Mouse (Mus musculus) liver, embryonic 15.5 days (tissue): ENCODE measurements at regions not wholly inside any gene's neighbourhood (a gene's known extent, or its start where the extent isn't known, plus 50 kb on each side); places are given as distances from the start of the nearest gene placed in this dataset.

Experiments
- ATAC-seq: fragments of 200-750 bp; cut with Nextera tagmentation; 2 replicates; pipeline ENCODE4 v1.8.0; 2017; ENCODE audit warnings: moderate number of reproducible peaks, mild to moderate bottlenecking, moderate library complexity; ENCODE audit not compliant: insufficient read depth
- H3K27ac ChIP-seq: fragments of 300-500 bp; sonication (generic); replicated peaks from 2 replicates; pipeline ENCODE4 v1.5.1; 2015; ENCODE audit warnings: mild to moderate bottlenecking, inconsistent platforms
- H3K27me3 ChIP-seq: fragments of 300-500 bp; sonication (generic); 2 replicates; pipeline ENCODE4 v1.6.1; 2015; ENCODE audit warnings: mild to moderate bottlenecking, inconsistent platforms
- H3K36me3 ChIP-seq: fragments of 300-500 bp; sonication (generic); replicated peaks from 2 replicates; pipeline ENCODE4 v1.6.1; 2015; ENCODE audit warnings: moderate library complexity, mild to moderate bottlenecking, inconsistent platforms
- H3K4me1 ChIP-seq: fragments of 300-500 bp; sonication (generic); replicated peaks from 2 replicates; pipeline ENCODE4 v1.6.1; 2015; ENCODE audit warnings: inconsistent platforms
- H3K4me2 ChIP-seq: fragments of 300-500 bp; sonication (generic); 2 replicates; pipeline ENCODE4 v1.6.1; 2015; ENCODE audit warnings: moderate library complexity, mild to moderate bottlenecking, inconsistent platforms
- H3K4me3 ChIP-seq: fragments of 300-500 bp; sonication (generic); replicated peaks from 2 replicates; pipeline ENCODE4 v1.5.1; 2015; ENCODE audit warnings: mild to moderate bottlenecking, inconsistent platforms
- H3K9ac ChIP-seq: fragments of 300-500 bp; sonication (generic); 2 replicates; pipeline ENCODE4 v1.6.1; 2015; ENCODE audit warnings: moderate library complexity, mild to moderate bottlenecking, inconsistent platforms
- H3K9me3 ChIP-seq: fragments of 300-500 bp; sonication (generic); replicated peaks from 2 replicates; pipeline ENCODE4 v1.6.1; 2016; ENCODE audit warnings: inconsistent platforms
- WGBS: fragments of 180-500 bp; shearing (Covaris S2); methylation state at CpG from one replicate; pipeline ENCODE4 v1.1.7; 2015; ENCODE audit warnings: mixed read lengths; ENCODE audit not compliant: insufficient replicate concordance; 5-methylcytosine and 5-hydroxymethylcytosine counted together

DNA sequence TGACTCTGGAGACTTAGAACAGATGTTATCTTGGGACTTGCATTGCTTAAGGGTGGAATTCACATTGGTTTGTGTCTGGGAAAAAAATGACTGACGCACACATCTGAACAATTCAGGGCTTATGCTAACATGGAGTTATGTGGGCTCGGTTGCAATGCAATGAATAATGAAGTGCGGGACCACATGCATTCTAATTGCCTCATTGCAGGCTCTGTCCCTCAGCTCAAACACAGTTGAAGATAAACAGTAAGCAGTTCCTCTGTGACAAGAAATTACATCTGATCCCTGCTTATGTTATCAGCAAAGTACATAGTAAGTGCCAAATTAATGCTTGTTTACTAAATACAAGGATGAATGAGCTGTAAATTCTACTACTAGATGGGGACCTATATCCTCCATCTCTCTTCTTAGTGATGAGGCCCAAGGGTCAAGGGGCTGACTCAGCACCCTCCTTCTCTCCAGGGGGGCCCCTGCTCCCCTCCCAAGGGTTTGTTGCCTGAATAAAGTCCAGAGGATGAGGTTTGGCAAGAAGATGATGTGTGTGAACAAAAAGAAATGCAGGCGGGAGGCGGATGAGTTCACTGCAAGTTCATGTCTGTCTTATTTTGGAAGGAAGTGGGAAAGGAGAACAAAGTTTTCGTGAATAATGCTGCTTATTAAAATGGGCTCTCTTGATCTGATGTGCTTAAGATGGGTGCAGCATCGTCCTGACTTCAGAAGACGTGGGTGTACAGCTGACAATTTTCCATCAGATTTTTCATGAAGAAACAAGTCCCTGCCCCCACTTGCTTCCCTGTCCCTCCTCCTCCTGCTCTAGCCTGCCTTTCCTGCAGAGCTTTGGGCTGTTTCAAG lies 533.1 kb downstream of the Shisa9 start:
- Histone ChIP-seq H3K4me3 (no peak overlapping the region), H3K4me1 (no peaks in the 10 kb centered on the region), H3K27ac (no peak overlapping the region), H3K4me2 (no peak overlapping the region), H3K9ac (no peak overlapping the region), H3K9me3 (no peaks in the 10 kb centered on the region), H3K36me3 (no peaks in the 10 kb centered on the region), H3K27me3 (no peaks in the 10 kb centered on the region)
- 51% methylated on average over 8 of the region's 8 CpGs for WGBS
- ATAC-seq: no peak

DNA sequence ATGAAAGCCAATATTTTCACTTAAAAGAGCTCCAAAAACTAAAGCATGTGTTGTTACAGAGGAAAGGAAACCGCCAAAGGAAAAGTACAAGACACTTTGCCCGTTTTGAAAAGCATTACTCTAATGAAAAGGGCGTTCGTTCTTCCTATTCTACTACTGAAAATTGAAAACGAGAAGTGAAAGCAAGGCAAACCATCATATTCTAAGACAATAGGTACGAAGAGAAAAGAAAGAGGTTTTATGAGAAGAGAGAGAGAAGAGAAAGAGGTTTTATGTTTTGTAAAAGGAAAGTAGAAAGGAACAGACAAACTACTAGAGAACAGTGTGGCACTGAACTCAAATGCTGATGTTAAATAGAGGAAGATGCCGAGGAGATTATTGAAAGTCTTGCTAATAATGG lies 534.4 kb downstream of the Shisa9 start:
- Histone ChIP-seq H3K4me2 (no peak overlapping the region), H3K4me3 (no peak overlapping the region)
- no peak for ATAC-seq

DNA sequence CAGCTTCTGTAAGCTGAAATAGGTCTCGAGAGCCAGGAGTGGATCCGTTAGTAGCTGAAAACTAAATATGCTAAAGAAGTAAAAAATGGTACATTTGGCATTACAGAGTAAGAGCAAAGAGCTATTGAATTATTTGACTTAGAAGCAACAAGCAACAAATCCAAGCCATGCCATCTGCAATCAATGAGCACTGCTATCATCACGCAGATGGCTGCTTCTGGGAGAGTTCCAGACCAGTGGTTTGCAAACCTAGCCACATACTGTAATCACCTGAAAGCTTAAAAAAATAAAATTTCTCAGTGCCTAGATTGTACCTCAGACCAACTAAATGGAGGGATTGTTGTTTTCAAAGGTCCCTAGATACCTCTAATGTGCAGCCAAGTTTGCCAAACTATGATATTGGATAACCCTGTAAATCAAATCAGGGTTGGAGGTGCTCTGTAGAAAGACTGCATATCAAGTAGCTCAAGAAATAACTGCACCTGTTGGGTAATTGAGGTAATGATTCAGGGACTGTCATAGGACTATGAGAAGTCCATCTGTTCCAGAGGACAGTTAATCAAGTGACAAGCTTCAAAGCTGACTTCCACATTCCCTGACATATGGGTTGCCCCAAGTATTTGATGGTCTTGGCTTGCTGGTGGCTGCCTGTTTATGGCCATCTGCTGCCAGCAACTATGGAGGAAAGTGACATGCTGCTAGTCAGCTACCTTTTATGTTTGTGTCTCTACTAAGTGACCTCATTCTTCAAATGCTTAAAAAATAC lies 538.0 kb downstream of the Shisa9 start:
- ATAC-seq: no peak
- 55% methylated on average over 3 of the region's 3 CpGs for WGBS

More for the DNA sequence above, 534.4 kb downstream of the Shisa9 start:
- Histone ChIP-seq H3K9ac (no peak overlapping the region), H3K27me3 (no peaks in the 10 kb centered on the region), H3K36me3 (no peaks in the 10 kb centered on the region), H3K9me3 (no peaks in the 10 kb centered on the region), H3K27ac (no peak overlapping the region), H3K4me1 (no peaks in the 10 kb centered on the region)
- 56% methylated on average over 7 of the region's 7 CpGs for WGBS

DNA sequence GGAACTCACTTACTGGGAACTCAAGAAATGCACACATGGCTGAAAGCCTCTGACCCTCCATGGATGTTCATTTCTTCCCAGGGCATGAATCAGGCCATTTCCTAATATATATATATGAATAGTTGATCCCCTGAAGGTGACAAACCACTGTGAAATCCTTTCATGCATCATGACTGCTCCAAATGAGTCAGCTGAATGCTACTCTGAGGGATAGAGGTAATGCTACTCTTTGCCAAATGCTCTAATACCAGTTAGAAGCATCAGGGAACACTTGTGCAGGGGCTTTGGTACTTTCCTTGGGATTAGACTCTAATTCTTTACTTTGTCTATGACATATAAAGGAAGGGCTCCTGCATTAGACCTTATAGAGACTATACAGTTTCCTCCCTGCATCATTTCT lies 561.0 kb upstream of the Ercc4 start:
- no peaks in the 10 kb centered on the region for H3K4me1 ChIP-seq
- no peak overlapping the region for H3K4me2 ChIP-seq
- no peaks in the 10 kb centered on the region for H3K9me3 ChIP-seq
- ATAC-seq: no peak
- no peaks in the 10 kb centered on the region for H3K36me3 ChIP-seq
- H3K27ac ChIP-seq: no peak overlapping the region
- H3K4me3 ChIP-seq: no peak overlapping the region
- H3K27me3 ChIP-seq: no peaks in the 10 kb centered on the region
- no peak overlapping the region for H3K9ac ChIP-seq

More for the DNA sequence above, 538.0 kb downstream of the Shisa9 start:
- Histone ChIP-seq H3K27ac (no peak overlapping the region), H3K27me3 (no peaks in the 10 kb centered on the region), H3K9ac (no peak overlapping the region), H3K4me2 (no peak overlapping the region), H3K4me3 (no peak overlapping the region), H3K4me1 (no peaks in the 10 kb centered on the region), H3K9me3 (no peaks in the 10 kb centered on the region), H3K36me3 (no peaks in the 10 kb centered on the region)

DNA sequence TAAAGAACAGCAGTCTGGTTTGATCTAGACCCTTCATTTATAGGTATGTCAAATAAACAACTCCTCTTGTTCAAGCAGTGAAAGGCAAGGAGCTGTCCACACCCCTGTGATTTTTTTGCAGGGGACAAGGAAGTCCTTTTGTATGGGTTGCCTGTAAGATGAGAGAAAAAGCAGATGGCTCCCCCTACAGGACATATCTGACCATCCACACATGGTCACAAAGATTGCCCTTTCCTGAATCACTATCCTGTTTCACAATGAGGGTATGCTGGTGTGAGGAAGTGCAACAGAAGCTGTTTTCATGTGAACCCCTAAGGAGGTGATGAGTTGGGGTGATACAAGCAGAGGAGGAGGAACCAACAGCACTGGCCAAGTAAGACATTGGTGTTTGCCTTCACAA lies 520.6 kb upstream of the Ercc4 start:
- Histone ChIP-seq H3K4me3 (no peak overlapping the region), H3K4me2 (no peak overlapping the region), H3K27ac (no peak overlapping the region), H3K4me1 (no peaks in the 10 kb centered on the region), H3K9ac (no peak overlapping the region), H3K27me3 (no peaks in the 10 kb centered on the region), H3K9me3 (no peaks in the 10 kb centered on the region), H3K36me3 (no peaks in the 10 kb centered on the region)
- no peak for ATAC-seq

DNA sequence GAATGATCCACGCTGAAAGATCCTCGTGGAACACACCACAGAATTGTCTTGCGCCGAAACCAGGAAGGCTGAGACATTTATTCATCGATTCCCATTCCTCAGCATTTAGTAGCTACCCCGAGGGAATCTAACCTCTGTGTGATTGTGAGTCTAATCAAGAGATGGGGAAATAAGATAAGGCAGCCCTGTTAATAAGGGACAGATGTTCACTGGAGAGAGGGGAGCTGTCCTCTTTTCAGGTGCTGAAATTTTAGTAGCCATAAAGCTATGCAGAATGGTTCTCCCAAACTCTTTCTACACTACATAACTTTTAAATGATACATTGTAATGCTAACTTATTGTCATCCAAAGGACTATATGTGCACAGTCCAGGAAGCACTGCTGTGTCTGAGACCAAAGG lies 501.2 kb upstream of the Ercc4 start:
- Histone ChIP-seq H3K4me1 (no peaks in the 10 kb centered on the region), H3K4me3 (no peak overlapping the region), H3K27ac (no peak overlapping the region), H3K4me2 (no peak overlapping the region), H3K36me3 (no peaks in the 10 kb centered on the region), H3K9me3 (no peaks in the 10 kb centered on the region), H3K9ac (no peak overlapping the region), H3K27me3 (no peaks in the 10 kb centered on the region)
- WGBS: 55% methylated on average over 6 of the region's 6 CpGs
- ATAC-seq: no peak

DNA sequence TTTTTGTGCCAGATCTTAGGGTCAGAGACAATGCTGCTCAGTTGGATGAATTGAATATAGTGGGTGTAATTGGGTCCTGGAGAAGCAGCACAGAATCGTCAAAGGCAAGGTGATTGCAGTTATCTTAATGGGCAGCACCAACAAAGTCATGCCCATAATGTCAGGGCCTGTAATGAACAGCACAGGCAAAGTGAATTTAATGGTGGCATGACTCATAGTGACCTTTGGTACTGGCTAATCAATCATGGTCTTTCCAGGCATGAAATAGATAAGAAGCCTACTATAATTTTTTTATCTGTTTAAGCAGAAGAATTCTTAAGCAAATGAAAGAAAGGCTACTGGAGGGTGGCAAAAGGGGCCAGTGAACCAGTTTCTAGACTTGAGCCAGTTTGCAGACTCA lies 498.4 kb upstream of the Ercc4 start:
- H3K27me3 ChIP-seq: no peaks in the 10 kb centered on the region
- no peaks in the 10 kb centered on the region for H3K36me3 ChIP-seq
- no peak for ATAC-seq
- no peaks in the 10 kb centered on the region for H3K9me3 ChIP-seq
- no peak overlapping the region for H3K9ac ChIP-seq
- H3K4me2 ChIP-seq: no peak overlapping the region
- 44% methylated on average over 1 of the region's 1 CpGs for WGBS
- H3K27ac ChIP-seq: no peak overlapping the region
- H3K4me1 ChIP-seq: no peaks in the 10 kb centered on the region
- no peak overlapping the region for H3K4me3 ChIP-seq

DNA sequence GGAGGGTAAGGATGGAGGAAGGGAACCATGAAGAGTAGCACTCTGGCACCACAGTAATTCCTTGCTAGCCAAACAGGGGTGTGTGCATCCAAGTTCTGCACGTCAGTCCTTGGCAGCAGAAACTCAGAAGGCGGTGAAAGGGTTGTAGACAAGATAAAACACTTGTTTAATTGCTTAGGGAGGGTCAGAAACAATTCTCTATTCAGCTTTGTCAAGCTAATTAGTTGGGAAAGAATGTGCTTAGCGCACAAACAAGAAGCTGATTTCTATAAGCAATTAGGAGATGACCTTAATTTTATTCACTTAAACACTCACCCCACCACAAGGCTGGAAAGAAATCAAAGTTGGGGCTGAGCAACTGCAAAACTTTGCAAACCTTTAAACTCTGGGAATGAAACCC lies 491.7 kb upstream of the Ercc4 start:
- Histone ChIP-seq H3K27ac (no peak overlapping the region), H3K4me1 (no peaks in the 10 kb centered on the region), H3K9ac (no peak overlapping the region), H3K4me3 (no peak overlapping the region), H3K4me2 (no peak overlapping the region), H3K36me3 (no peaks in the 10 kb centered on the region), H3K27me3 (no peaks in the 10 kb centered on the region), H3K9me3 (no peaks in the 10 kb centered on the region)
- ATAC-seq: no peak
- 47% methylated on average over 3 of the region's 3 CpGs for WGBS

DNA sequence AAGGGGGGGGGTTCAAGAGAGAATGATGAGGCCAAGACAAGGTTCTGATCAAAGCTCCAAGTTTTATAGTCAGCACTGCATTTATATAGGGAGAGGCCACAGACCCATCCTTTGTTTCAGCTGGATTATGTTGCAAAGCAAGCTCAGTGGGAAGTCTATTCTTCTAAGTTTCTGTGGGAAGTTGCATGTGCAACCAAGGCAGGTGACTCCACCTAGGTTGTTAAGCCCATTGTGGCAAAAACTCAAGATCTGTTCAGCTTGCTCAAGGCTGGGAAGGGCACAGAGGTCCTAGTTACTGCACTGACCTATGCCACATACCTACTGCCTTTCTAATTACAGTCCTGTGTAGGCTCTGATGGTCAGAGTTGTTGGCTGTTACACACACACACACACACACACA lies 477.0 kb upstream of the Ercc4 start:
- Histone ChIP-seq H3K36me3 (no peaks in the 10 kb centered on the region), H3K4me1 (no peaks in the 10 kb centered on the region), H3K4me3 (no peak overlapping the region), H3K9ac (no peak overlapping the region), H3K4me2 (no peak overlapping the region), H3K27me3 (no peaks in the 10 kb centered on the region), H3K9me3 (no peaks in the 10 kb centered on the region), H3K27ac (no peak overlapping the region)
- no peak for ATAC-seq

DNA sequence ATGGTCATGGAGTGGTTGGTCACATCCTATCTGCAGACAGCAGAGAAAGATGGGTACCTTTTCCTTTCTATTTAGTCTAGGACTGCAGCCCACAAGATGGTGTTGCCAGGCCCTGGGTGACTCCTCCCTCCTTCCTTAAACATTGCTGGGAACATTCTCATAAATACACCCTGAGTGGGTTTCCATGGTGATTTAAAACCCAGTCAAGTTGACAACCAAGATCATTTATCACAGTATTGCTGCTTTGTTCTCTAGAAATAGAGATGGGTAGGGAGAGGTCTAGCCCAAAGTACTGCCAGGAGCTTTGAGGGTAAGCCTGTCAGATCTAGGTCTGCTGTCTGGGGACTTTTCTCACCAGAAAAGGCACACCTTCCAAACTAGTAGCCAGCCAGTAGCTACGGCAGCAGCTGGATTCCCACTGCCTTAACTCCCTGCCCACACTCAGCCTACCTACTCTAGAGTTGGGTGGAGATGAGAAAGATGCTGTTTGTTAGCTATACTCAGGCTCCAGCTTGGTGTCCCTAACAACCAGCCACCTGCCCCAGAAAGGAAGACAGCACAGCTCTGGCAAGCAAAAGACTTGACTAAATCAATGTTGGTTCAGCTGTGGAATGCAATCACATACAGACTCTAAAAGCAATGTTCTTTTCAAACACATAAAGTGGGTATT lies 470.4 kb upstream of the Ercc4 start:
- H3K9me3 ChIP-seq: no peaks in the 10 kb centered on the region
- H3K9ac ChIP-seq: no peak overlapping the region
- no peak overlapping the region for H3K4me2 ChIP-seq
- no peak overlapping the region for H3K4me3 ChIP-seq
- H3K4me1 ChIP-seq: no peaks in the 10 kb centered on the region
- no peak for ATAC-seq
- H3K36me3 ChIP-seq: no peaks in the 10 kb centered on the region
- no peaks in the 10 kb centered on the region for H3K27me3 ChIP-seq
- WGBS: 48% methylated on average over 1 of the region's 1 CpGs
- no peak overlapping the region for H3K27ac ChIP-seq

DNA sequence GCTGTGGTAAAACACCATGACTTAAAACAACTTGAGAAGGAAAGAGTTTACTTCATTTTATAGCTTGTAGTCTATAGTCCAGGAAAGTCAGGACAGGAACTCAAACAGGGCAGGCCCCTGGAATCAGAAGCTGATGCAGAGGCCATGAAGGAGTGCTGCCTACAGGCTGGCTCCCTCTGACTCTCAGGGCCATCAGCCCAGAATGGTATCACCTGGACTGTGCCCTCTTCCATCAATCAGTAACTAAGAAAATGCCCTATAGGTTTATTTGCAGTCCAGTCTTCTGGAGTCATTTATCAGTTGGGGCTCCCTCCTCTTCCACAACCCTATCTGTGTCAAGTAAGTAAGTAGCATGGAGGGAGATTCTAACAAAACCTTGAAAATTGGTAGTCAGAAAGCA lies 466.4 kb upstream of the Ercc4 start:
- H3K36me3 ChIP-seq: no peaks in the 10 kb centered on the region
- H3K9me3 ChIP-seq: no peaks in the 10 kb centered on the region
- no peak overlapping the region for H3K4me2 ChIP-seq
- no peak overlapping the region for H3K4me3 ChIP-seq
- no peaks in the 10 kb centered on the region for H3K4me1 ChIP-seq
- no peak overlapping the region for H3K27ac ChIP-seq
- no peak overlapping the region for H3K9ac ChIP-seq
- ATAC-seq: no peak
- no peaks in the 10 kb centered on the region for H3K27me3 ChIP-seq
